Mouse (Mus musculus): ENCODE measurements around the gene Ripor2.

GRCm38 (mm10) chr13:24638371-24639214 lies 56.6 kb downstream of the Ripor2 start:
- no peak for TF ChIP-seq CTCF (IDR thresholded peaks at IDR 0.05; ENCODE audit: borderline replicate concordance, insufficient read depth, low read depth, low read length)
- TF ChIP-seq POLR2A (IDR thresholded peaks at IDR 0.05; ENCODE audit: borderline replicate concordance, insufficient read depth, low read length) = no peak

Data from cerebellum, adult 2 months (tissue).